Mouse (Mus musculus): Measurements from ENCODE around the gene Stom.
A peak's percentile ranks its signal among the peaks of the same experiment; 100 is the strongest.

- peak; percentile 78 for TF ChIP-seq CTCF (IDR thresholded peaks at IDR 0.05; ENCODE audit: low read depth)
- peak; percentile 97 for TF ChIP-seq EP300 (IDR thresholded peaks at IDR 0.05; ENCODE audit: low read depth)
Observed at GRCm38 (mm10) chr2:35336388-35337280, at the start of gene Stom.

Data from liver, embryonic 14.5 days (tissue).